ENCODE assay signal across 22 mouse cellular contexts in the genomic region with DNA sequence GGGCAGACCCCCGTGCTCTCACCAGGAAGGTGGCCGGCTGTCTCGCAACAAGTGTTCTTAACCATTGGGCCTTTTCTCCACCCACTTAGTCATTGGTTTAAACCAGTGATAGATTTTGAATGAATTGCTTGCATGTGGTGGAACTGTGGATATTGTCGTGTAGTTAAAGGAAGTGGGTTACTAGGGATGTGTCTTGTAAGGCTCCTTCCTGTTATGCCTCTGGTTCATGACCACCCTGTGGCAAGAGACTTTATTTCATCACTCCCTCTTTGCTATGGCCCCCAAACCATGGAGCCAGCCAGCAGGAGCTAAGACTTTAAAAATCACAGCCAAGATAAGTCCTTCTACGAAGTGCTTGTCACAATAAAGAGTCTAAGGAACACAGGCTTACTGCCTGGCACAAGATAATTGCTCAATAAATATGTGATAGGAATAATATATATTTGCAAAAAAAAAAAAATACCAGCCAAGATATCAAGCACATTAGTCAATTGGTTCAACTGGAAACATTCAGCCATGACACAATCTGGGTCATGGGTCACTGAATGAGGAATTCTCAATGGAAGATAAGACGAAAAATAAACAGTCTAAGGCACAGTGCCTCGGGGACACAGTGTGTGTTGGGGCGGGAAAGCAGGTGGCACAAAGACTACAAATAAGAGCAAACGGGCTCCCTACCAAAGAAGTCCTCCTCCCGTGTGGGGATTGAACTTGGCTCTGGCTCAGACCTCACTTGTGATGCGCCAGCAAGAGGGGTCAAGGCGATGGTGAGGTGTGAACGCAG.
DNase-seq lines count a peak whose midpoint lies in the region; ATAC-seq and TF ChIP-seq lines count a peak whose summit lies in the region.
"Had no signal": no experiment of that assay in that cellular context is flagged by ENCODE, and none has a peak within 500 bp of the region (broad histone marks: within the 10 kb centered on the region; RNA-seq: fewer than 3 reads in every experiment).

No protein-coding gene starts in this region.

- no peak for TF ChIP-seq CTCF in liver, postnatal 0 days (IDR thresholded peaks at IDR 0.05; ENCODE audit: low read depth)

- H3K27ac ChIP-seq in liver, postnatal 0 days (ENCODE audit: low read depth), result no peak overlapping the region
- H3K27ac ChIP-seq in midbrain, embryonic 13.5 days, result no peak overlapping the region
- H3K27ac ChIP-seq: embryonic facial prominence, embryonic 15.5 days; forebrain, embryonic 10.5 days; gastrocnemius, adult 2 months; heart, adult 2 months; hindbrain, embryonic 15.5 days had no signal

- H3K4me2 ChIP-seq in liver, postnatal 0 days (ENCODE audit: low read depth, low read length), result no peak overlapping the region
- H3K4me2 ChIP-seq in midbrain, embryonic 13.5 days (replicated peaks), result no peak overlapping the region
- H3K4me2 ChIP-seq: embryonic facial prominence, embryonic 15.5 days; heart, embryonic 11.5 days; hindbrain, embryonic 15.5 days had no signal

- no peaks in the 10 kb centered on the region for H3K27me3 ChIP-seq in liver, postnatal 0 days (ENCODE audit: insufficient read depth, low read length)
- H3K27me3 ChIP-seq in midbrain, embryonic 13.5 days, result no peaks in the 10 kb centered on the region
- H3K27me3 ChIP-seq: embryonic facial prominence, embryonic 15.5 days; hindbrain, embryonic 15.5 days had no signal

- H3K9me3 ChIP-seq in liver, postnatal 0 days (ENCODE audit: low read length), result no peaks in the 10 kb centered on the region
- H3K9me3 ChIP-seq in midbrain, embryonic 13.5 days, result no peaks in the 10 kb centered on the region
- H3K9me3 ChIP-seq: embryonic facial prominence, embryonic 15.5 days; forebrain, embryonic 10.5 days; hindbrain, embryonic 15.5 days had no signal

- no peak overlapping the region for H3K9ac ChIP-seq in liver, postnatal 0 days (replicated peaks)
- no peak overlapping the region for H3K9ac ChIP-seq in midbrain, embryonic 13.5 days (replicated peaks)
- H3K9ac ChIP-seq: embryonic facial prominence, embryonic 15.5 days; hindbrain, embryonic 15.5 days had no signal

- no peak overlapping the region for H3K4me3 ChIP-seq in liver, postnatal 0 days (ENCODE audit: low read depth, low read length)
- no peak overlapping the region for H3K4me3 ChIP-seq in midbrain, embryonic 13.5 days (replicated peaks)
- H3K4me3 ChIP-seq: embryonic facial prominence, embryonic 15.5 days; erythroblast, embryonic 14.5 days; forebrain, embryonic 10.5 days; gastrocnemius, adult 2 months; heart, adult 2 months; hindbrain, embryonic 15.5 days had no signal

- DNase-seq in liver, postnatal 0 days, result no peak
- no peak for DNase-seq in liver
- peak; percentile 1 for DNase-seq in T-cell, adult 2 months (ENCODE audit: low spot score)
- no peak for DNase-seq in left cerebral cortex, adult 11 months (ENCODE audit: low spot score)
- DNase-seq: adrenal gland, adult 2 months; adrenal gland, postnatal 25 days; cerebellum, adult 8-10 months; cerebellum, postnatal 14 days; embryo, embryonic 11 days; gastrocnemius, adult 2 months; gastrocnemius, postnatal 25 days; heart, adult 2 months; heart, postnatal 36 days had no signal

- peaks cover 3% of the 10 kb centered on the region; the same call in 1 of the 2 replicates for H3K4me1 ChIP-seq in liver, postnatal 0 days (ENCODE audit: insufficient read depth)
- no peaks in the 10 kb centered on the region for H3K4me1 ChIP-seq in midbrain, embryonic 13.5 days (replicated peaks)
- H3K4me1 ChIP-seq: embryonic facial prominence, embryonic 15.5 days; hindbrain, embryonic 15.5 days had no signal

- peak; percentile 27; the same call in 1 of the 2 replicates for ATAC-seq in liver, postnatal 0 days
- ATAC-seq in megakaryocyte progenitor cell, adult 5-6 weeks (replicated peaks; ENCODE audit: poor library complexity), result peak; percentile 78
- ATAC-seq in midbrain, embryonic 13.5 days, result no peak
- ATAC-seq: activated CD4-positive, CD25-positive, alpha-beta regulatory T cell, adult 4 months; forebrain, embryonic 14.5 days had no signal

- no peaks in the 10 kb centered on the region for H3K36me3 ChIP-seq in liver, postnatal 0 days (replicated peaks; ENCODE audit: insufficient read depth, low read length)
- no peaks in the 10 kb centered on the region for H3K36me3 ChIP-seq in midbrain, embryonic 13.5 days
- H3K36me3 ChIP-seq: embryonic facial prominence, embryonic 15.5 days; forebrain, embryonic 10.5 days; hindbrain, embryonic 15.5 days had no signal

- WGBS in liver, postnatal 0 days (ENCODE audit: insufficient replicate concordance), result 66% methylated on average over 13 of the region's 13 CpGs
- WGBS in midbrain, embryonic 13.5 days, result 85% methylated on average over 13 of the region's 13 CpGs

- no peak for TF ChIP-seq EP300 in liver, postnatal 0 days (IDR thresholded peaks at IDR 0.05; ENCODE audit: low read depth)
